Mouse (Mus musculus) embryonic facial prominence, embryonic 11.5 days (tissue): ENCODE measurements around the gene Zmiz1. TPM values are rescaled to one million over a fixed set of nuclear protein-coding genes. Genes with fewer than 3 reads are reported as not detected.

Source experiments
- ATAC-seq: fragments of 200-750 bp; cut with Nextera tagmentation; replicated peaks from 2 replicates; pipeline ENCODE4 v1.8.0; 2017; ENCODE audit warnings: low read depth; ENCODE audit not compliant: insufficient number of reproducible peaks, low FRiP score, low TSS enrichment
- DNase-seq: peaks from one replicate; pipeline ENCODE4 v3.0.0-alpha.2; 2015; ENCODE audit warnings: low spot score
- H3K27ac ChIP-seq: fragments of 300-500 bp; sonication (generic); replicated peaks from 2 replicates; pipeline ENCODE4 v1.5.1; 2014; ENCODE audit warnings: mild to moderate bottlenecking, low read depth, low read length, control low read depth
- H3K27me3 ChIP-seq: fragments of 300-500 bp; sonication (generic); 2 replicates; pipeline ENCODE4 v1.6.1; 2014; ENCODE audit warnings: mild to moderate bottlenecking, low read length, moderate library complexity, mixed read lengths; ENCODE audit not compliant: control insufficient read depth, insufficient read depth
- H3K36me3 ChIP-seq: fragments of 300-500 bp; sonication (generic); replicated peaks from 2 replicates; pipeline ENCODE4 v1.6.1; 2014; ENCODE audit warnings: low read depth, mild to moderate bottlenecking, low read length, moderate library complexity, mixed read lengths; ENCODE audit not compliant: control insufficient read depth, insufficient read depth
- H3K4me1 ChIP-seq: fragments of 300-500 bp; sonication (generic); 2 replicates; pipeline ENCODE4 v1.6.1; 2014; ENCODE audit warnings: low read length, mixed read lengths; ENCODE audit not compliant: control insufficient read depth, insufficient read depth
- H3K4me2 ChIP-seq: fragments of 300-500 bp; sonication (generic); 2 replicates; pipeline ENCODE4 v1.6.1; 2014; ENCODE audit warnings: low read depth, mild to moderate bottlenecking, control low read depth, low read length, moderate library complexity
- H3K4me3 ChIP-seq: fragments of 300-500 bp; sonication (generic); 2 replicates; pipeline ENCODE4 v1.5.1; 2014; ENCODE audit warnings: low read depth, low read length, control low read depth
- H3K9ac ChIP-seq: fragments of 300-500 bp; sonication (generic); replicated peaks from 2 replicates; pipeline ENCODE4 v1.6.1; 2014; ENCODE audit warnings: mild to moderate bottlenecking, control low read depth, low read length
- H3K9me3 ChIP-seq: fragments of 300-500 bp; sonication (generic); replicated peaks from 2 replicates; pipeline ENCODE4 v1.6.1; 2016; ENCODE audit warnings: mild to moderate bottlenecking, low read length, inconsistent platforms, mixed read lengths; ENCODE audit not compliant: control insufficient read depth
- WGBS: fragments of 180-500 bp; shearing (Covaris S2); extraction: QIAGEN DNeasy Blood & Tissue Kit; methylation state at CpG from one replicate; pipeline ENCODE4 v1.1.7; 2014; 5-methylcytosine and 5-hydroxymethylcytosine counted together
- microRNA-seq: library from miRNA; unstranded; fragments of <30 nt; microRNA quantifications from one replicate; pipeline ENCODE4, GENCODE M21; 2016; ENCODE audit warnings: borderline number of aligned reads
- polyA plus RNA-seq: library from polyadenylated mRNA; unstranded; fragments of >200 nt; fragmentation: Nextera tagmentation; extraction: Ambion mirVana; gene quantifications from 2 replicates; pipeline ENCODE4 v1.2.1, GENCODE M21; 2014

The Zmiz1 gene
- polyA plus RNA-seq, 1 experiment from 2014 or later: 27.7 TPM

DNA sequence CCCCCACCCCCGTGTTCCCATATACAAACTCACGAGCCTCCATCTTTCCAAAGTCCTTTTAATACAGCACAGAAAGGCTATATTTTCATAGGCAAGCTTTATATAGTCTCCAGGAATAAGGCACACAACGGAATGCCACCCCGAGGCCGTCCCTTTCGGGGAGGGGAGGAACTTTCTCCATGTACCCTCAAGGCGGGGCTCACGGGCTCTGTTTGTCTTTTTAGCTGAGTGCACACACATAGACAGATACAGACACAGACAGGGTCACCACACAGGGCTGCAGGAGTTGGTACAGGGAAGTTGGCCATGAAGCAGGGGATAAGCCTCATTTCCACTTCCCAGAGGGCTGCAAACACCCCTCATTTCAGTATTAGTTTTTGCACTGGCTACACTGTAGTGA lies 252.6 kb downstream of the Zmiz1 start:
- WGBS: 66% methylated on average over 8 of the region's 8 CpGs
- peaks cover 3% of the 10 kb centered on the region for H3K36me3 ChIP-seq
- no peak overlapping the region for H3K9ac ChIP-seq
- H3K4me1 ChIP-seq: peaks cover 4% of the 10 kb centered on the region; the same call in 1 of the 2 replicates
- H3K9me3 ChIP-seq: no peaks in the 10 kb centered on the region
- ATAC-seq (no peak), DNase-seq (no peak)
- no peak overlapping the region for H3K4me3 ChIP-seq
- no peak overlapping the region for H3K27ac ChIP-seq
- no peaks in the 10 kb centered on the region for H3K27me3 ChIP-seq
- no peak overlapping the region for H3K4me2 ChIP-seq

DNA sequence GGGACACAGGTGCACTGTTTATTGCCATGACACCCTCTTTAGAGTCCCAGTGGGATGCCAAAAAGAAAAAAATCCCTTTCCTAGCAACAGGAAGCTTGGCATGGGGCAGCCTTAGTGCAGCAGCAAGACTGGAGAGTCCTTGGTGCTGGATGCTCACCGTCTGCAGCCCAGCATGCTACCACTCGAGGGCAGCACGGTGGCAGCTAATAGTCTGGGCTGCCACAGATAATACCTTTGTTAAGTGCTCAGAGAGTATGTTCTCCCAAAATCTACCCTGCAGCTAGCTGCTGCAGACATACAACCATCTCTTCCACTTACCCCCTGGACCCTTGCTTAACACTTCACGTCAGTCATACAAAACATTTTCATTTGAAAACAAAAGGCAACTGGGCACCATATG lies 254.5 kb downstream of the Zmiz1 start:
- no peak for ATAC-seq
- no peak overlapping the region for H3K4me2 ChIP-seq
- DNase-seq: no peak
- 18% methylated on average over 4 of the region's 4 CpGs for WGBS
- peaks cover 3% of the 10 kb centered on the region for H3K36me3 ChIP-seq
- H3K27me3 ChIP-seq: no peaks in the 10 kb centered on the region
- H3K9ac ChIP-seq: no peak overlapping the region
- H3K9me3 ChIP-seq: no peaks in the 10 kb centered on the region
- peaks cover 8% of the 10 kb centered on the region; the same call in 1 of the 2 replicates for H3K4me1 ChIP-seq
- H3K4me3 ChIP-seq: no peak overlapping the region
- H3K27ac ChIP-seq: no peak overlapping the region

Small RNA genes within 50 kb of the gene (microRNA-seq; reads per million reads assigned to microRNA genes)
- 8.9 reads per million, percentile 10 among the genes with 10 or more reads in this experiment for gene Mir3075

Other genes starting within 250 kb of the Zmiz1 start
- gene Ppif, start 235.0 kb downstream of the Zmiz1 start, polyA plus RNA-seq: 40.7 and 43.7 TPM in 2 replicates